Mouse (Mus musculus): ENCODE measurements around the gene Arfgap3. TPM values are rescaled to one million over a fixed set of nuclear protein-coding genes. Genes with fewer than 3 reads are reported as not detected.
"Not testable (repeated sequence)": the region's sequence is repeated elsewhere in the genome, so short reads cannot be mapped to it uniquely, and the experiment has no call there.

The Arfgap3 gene
- total and polyA plus RNA-seq, 2 experiments = 4.7 to 9.0 TPM

- Histone ChIP-seq H3K36me3 (ENCODE audit: control insufficient read depth, insufficient read depth, low read length) (peaks cover 19% of the 10 kb centered on the region), H3K9ac (ENCODE audit: low read depth, low read length) (no peak overlapping the region), H3K4me1 (ENCODE audit: control insufficient read depth, insufficient read depth, low read length) (no peaks in the 10 kb centered on the region), H3K27ac (replicated peaks; ENCODE audit: insufficient read depth, low read depth, low read length) (no peak overlapping the region), H3K79me2 (ENCODE audit: control insufficient read depth, insufficient read depth, low read length) (no peaks in the 10 kb centered on the region), H3K4me3 (ENCODE audit: insufficient read depth, low read depth, low read length) (no peak overlapping the region), H3K27me3 (ENCODE audit: control insufficient read depth, insufficient read depth, low read length) (no peaks in the 10 kb centered on the region)
- no peak for TF ChIP-seq POLR2A (IDR thresholded peaks at IDR 0.05; ENCODE audit: extremely low read depth, insufficient read depth, low read length)
- TF ChIP-seq CTCF (IDR thresholded peaks at IDR 0.05; ENCODE audit: low read depth, low read length) = no peak
- WGBS = 56% methylated on average over 4 of the region's 4 CpGs
- no peak for DNase-seq (ENCODE audit: extremely low read depth, low read depth, low spot score)
Observed at GRCm38 (mm10) chr15:83377153-83377552, 27.1 kb upstream of the Arfgap3 start.

- no peaks in the 10 kb centered on the region for H3K79me2 ChIP-seq (ENCODE audit: control insufficient read depth, insufficient read depth, low read length)
- no peak overlapping the region for H3K4me3 ChIP-seq (ENCODE audit: insufficient read depth, low read depth, low read length)
- DNase-seq (ENCODE audit: extremely low read depth, low read depth, low spot score) = peak; percentile 18
- H3K27ac ChIP-seq (replicated peaks; ENCODE audit: insufficient read depth, low read depth, low read length) = no peak overlapping the region
- WGBS = 58% methylated on average over 4 of the region's 4 CpGs
- H3K27me3 ChIP-seq (ENCODE audit: control insufficient read depth, insufficient read depth, low read length) = no peaks in the 10 kb centered on the region
- no peak overlapping the region for H3K9ac ChIP-seq (ENCODE audit: low read depth, low read length)
- no peaks in the 10 kb centered on the region for H3K4me1 ChIP-seq (ENCODE audit: control insufficient read depth, insufficient read depth, low read length)
- no peak for TF ChIP-seq POLR2A (IDR thresholded peaks at IDR 0.05; ENCODE audit: extremely low read depth, insufficient read depth, low read length)
- peak; percentile 76 for TF ChIP-seq CTCF (IDR thresholded peaks at IDR 0.05; ENCODE audit: low read depth, low read length)
- H3K36me3 ChIP-seq (ENCODE audit: control insufficient read depth, insufficient read depth, low read length) = peaks cover 19% of the 10 kb centered on the region
Observed at GRCm38 (mm10) chr15:83375136-83375535, 25.1 kb upstream of the Arfgap3 start.

- H3K4me3 ChIP-seq (ENCODE audit: insufficient read depth, low read depth, low read length) = no peak overlapping the region
- peaks cover 19% of the 10 kb centered on the region for H3K36me3 ChIP-seq (ENCODE audit: control insufficient read depth, insufficient read depth, low read length)
- no peak for DNase-seq (ENCODE audit: extremely low read depth, low read depth, low spot score)
- no peak overlapping the region for H3K27ac ChIP-seq (replicated peaks; ENCODE audit: insufficient read depth, low read depth, low read length)
- H3K79me2 ChIP-seq (ENCODE audit: control insufficient read depth, insufficient read depth, low read length) = no peaks in the 10 kb centered on the region
- H3K9ac ChIP-seq (ENCODE audit: low read depth, low read length) = no peak overlapping the region
- H3K4me1 ChIP-seq (ENCODE audit: control insufficient read depth, insufficient read depth, low read length) = no peaks in the 10 kb centered on the region
- no peaks in the 10 kb centered on the region for H3K27me3 ChIP-seq (ENCODE audit: control insufficient read depth, insufficient read depth, low read length)
- TF ChIP-seq POLR2A (IDR thresholded peaks at IDR 0.05; ENCODE audit: extremely low read depth, insufficient read depth, low read length) = no peak
- no peak for TF ChIP-seq CTCF (IDR thresholded peaks at IDR 0.05; ENCODE audit: low read depth, low read length)
Observed at GRCm38 (mm10) chr15:83374076-83374475, 24.0 kb upstream of the Arfgap3 start.

GRCm38 (mm10) chr15:83368702-83369101 is 18.7 kb upstream of the Arfgap3 start:
- not testable (repeated sequence) for H3K9ac ChIP-seq (ENCODE audit: low read depth, low read length); H3K4me1 ChIP-seq (ENCODE audit: control insufficient read depth, insufficient read depth, low read length); H3K36me3 ChIP-seq (ENCODE audit: control insufficient read depth, insufficient read depth, low read length); H3K4me3 ChIP-seq (ENCODE audit: insufficient read depth, low read depth, low read length); H3K79me2 ChIP-seq (ENCODE audit: control insufficient read depth, insufficient read depth, low read length); DNase-seq (ENCODE audit: extremely low read depth, low read depth, low spot score); H3K27me3 ChIP-seq (ENCODE audit: control insufficient read depth, insufficient read depth, low read length); H3K27ac ChIP-seq (replicated peaks; ENCODE audit: insufficient read depth, low read depth, low read length)
- WGBS = 87% methylated on average over 4 of the region's 4 CpGs

- no peaks in the 10 kb centered on the region; the same call in 1 of the 2 replicates for H3K4me1 ChIP-seq (ENCODE audit: control insufficient read depth, insufficient read depth, low read length)
- H3K4me3 ChIP-seq (ENCODE audit: insufficient read depth, low read depth, low read length) = no peak overlapping the region
- no peaks in the 10 kb centered on the region for H3K79me2 ChIP-seq (ENCODE audit: control insufficient read depth, insufficient read depth, low read length)
- WGBS = 60% methylated on average over 2 of the region's 2 CpGs
- no peak overlapping the region for H3K9ac ChIP-seq (ENCODE audit: low read depth, low read length)
- 0 out of 2 replicates have a peak, but pooled peaks cover 2% of the 10 kb centered on the region for H3K36me3 ChIP-seq (ENCODE audit: control insufficient read depth, insufficient read depth, low read length)
- peak; percentile 47 for DNase-seq (ENCODE audit: extremely low read depth, low read depth, low spot score)
- H3K27ac ChIP-seq (replicated peaks; ENCODE audit: insufficient read depth, low read depth, low read length) = no peak overlapping the region
- no peaks in the 10 kb centered on the region for H3K27me3 ChIP-seq (ENCODE audit: control insufficient read depth, insufficient read depth, low read length)
- TF ChIP-seq POLR2A (IDR thresholded peaks at IDR 0.05; ENCODE audit: extremely low read depth, insufficient read depth, low read length) = no peak
Observed at GRCm38 (mm10) chr15:83368261-83368660, 18.2 kb upstream of the Arfgap3 start.

- Histone ChIP-seq H3K9ac (ENCODE audit: low read depth, low read length) (peak overlapping the region; percentile 58), H3K27me3 (ENCODE audit: control insufficient read depth, insufficient read depth, low read length) (no peaks in the 10 kb centered on the region), H3K4me3 (ENCODE audit: insufficient read depth, low read depth, low read length) (peak overlapping the region; percentile 64), H3K4me1 (ENCODE audit: control insufficient read depth, insufficient read depth, low read length) (no peaks in the 10 kb centered on the region; the same call in 1 of the 2 replicates), H3K27ac (replicated peaks; ENCODE audit: insufficient read depth, low read depth, low read length) (no peak overlapping the region), H3K36me3 (ENCODE audit: control insufficient read depth, insufficient read depth, low read length) (no peaks in the 10 kb centered on the region), H3K79me2 (ENCODE audit: control insufficient read depth, insufficient read depth, low read length) (no peaks in the 10 kb centered on the region)
- peak; percentile 52 for TF ChIP-seq POLR2A (IDR thresholded peaks at IDR 0.05; ENCODE audit: extremely low read depth, insufficient read depth, low read length)
- TF ChIP-seq CTCF (IDR thresholded peaks at IDR 0.05; ENCODE audit: low read depth, low read length) = no peak
- WGBS = 5% methylated on average over 58 of the region's 58 CpGs
- peak; percentile 87 for DNase-seq (ENCODE audit: extremely low read depth, low read depth, low spot score)
Observed at GRCm38 (mm10) chr15:83366933-83367552, 17.0 kb upstream of the Arfgap3 start.
